18 mouse cellular contexts compared by ENCODE assay signal in the genomic region with DNA sequence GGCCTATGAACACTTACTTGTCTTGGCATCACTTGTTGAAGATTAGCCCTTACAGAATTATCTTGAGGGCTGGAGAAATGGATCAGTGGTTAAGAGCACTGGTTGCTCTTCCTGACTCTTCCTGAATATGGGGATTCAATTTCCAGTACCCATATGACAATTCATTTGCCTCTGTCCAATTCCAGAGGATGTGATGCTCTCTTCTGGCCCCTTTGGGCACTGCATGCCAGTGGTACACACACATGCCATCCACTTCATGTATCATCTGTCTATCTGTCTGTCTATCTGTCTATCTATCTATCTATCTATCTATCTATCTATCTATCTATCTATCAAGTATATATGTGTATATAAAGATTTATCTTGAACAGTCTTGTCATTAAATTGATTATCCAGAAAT.
DNase-seq lines count a peak whose midpoint lies in the region; ATAC-seq and TF ChIP-seq lines count a peak whose summit lies in the region.
"Had no signal": no experiment of that assay in that cellular context is flagged by ENCODE, and none has a peak within 500 bp of the region (broad histone marks: within the 10 kb centered on the region; RNA-seq: fewer than 3 reads in every experiment).

No protein-coding gene starts in this region.

- H3K4me2 ChIP-seq in liver, embryonic 14.5 days (ENCODE audit: low read depth): no peak overlapping the region
- H3K4me2 ChIP-seq in liver, embryonic 12.5 days: no peak overlapping the region
- H3K4me2 ChIP-seq: heart, embryonic 13.5 days had no signal

- TF ChIP-seq EP300 in liver, embryonic 14.5 days (IDR thresholded peaks at IDR 0.05; ENCODE audit: low read depth): no peak

- POLR2A ChIA-PET in Patski (lab: Charles Lee): no interaction called here

- peak; percentile 3 for DNase-seq in embryo, embryonic 11 days
- no peak for DNase-seq in embryo, embryonic 10.5 days (ENCODE audit: low spot score)
- no peak for DNase-seq in liver, embryonic 14.5 days (ENCODE audit: low read depth in 3 of 3, low spot score in 3 of 3)
- DNase-seq in 416B (ENCODE audit: low read depth) (peak; percentile 8), Patski (ENCODE audit: low read depth, low spot score) (no peak)
- no peak for DNase-seq in left cerebral cortex, adult 8-10 months (ENCODE audit: low spot score in 2 of 2)
- no peak for DNase-seq in thymus, adult 2 months
- DNase-seq: cerebellum, postnatal 14 days; heart, postnatal 36 days; kidney, adult 8-10 months; lung, adult 18-20 months; midbrain, embryonic 14.5 days had no signal

- no peak for TF ChIP-seq POLR2A in thymus, adult 2 months (IDR thresholded peaks at IDR 0.05; ENCODE audit: control insufficient read depth, extremely low read depth, insufficient read depth, low read length, poor library complexity)

- no peak overlapping the region for H3K27ac ChIP-seq in liver, embryonic 14.5 days
- H3K27ac ChIP-seq in liver, embryonic 12.5 days: no peak overlapping the region
- no peak overlapping the region for H3K27ac ChIP-seq in thymus, adult 2 months (ENCODE audit: control insufficient read depth, insufficient read depth, low read length)
- H3K27ac ChIP-seq: heart, embryonic 13.5 days had no signal

- CTCF ChIA-PET in Patski (lab: Charles Lee): interaction anchor here (1.0 to 3.9 kb wide), 4 partner anchors 27 to 183 kb away, joined by 3 to 21 read pairs (median 8); no protein-coding TSS in a partner anchor

- no peak overlapping the region for H3K9ac ChIP-seq in liver, embryonic 14.5 days (replicated peaks)
- H3K9ac ChIP-seq in liver, embryonic 12.5 days: no peak overlapping the region
- H3K9ac ChIP-seq: heart, embryonic 13.5 days had no signal

- TF ChIP-seq CTCF in liver, embryonic 14.5 days (IDR thresholded peaks at IDR 0.05; ENCODE audit: low read depth): peak; percentile 26; the same call in 1 of the 2 replicates
- TF ChIP-seq CTCF in Patski (IDR thresholded peaks at IDR 0.05): peak; percentile 55
- no peak for TF ChIP-seq CTCF in thymus, adult 2 months (IDR thresholded peaks at IDR 0.05; ENCODE audit: borderline replicate concordance, control insufficient read depth, extremely low read depth, insufficient read depth, low read length, poor library complexity)

- no peaks in the 10 kb centered on the region for H3K27me3 ChIP-seq in liver, embryonic 14.5 days (ENCODE audit: control insufficient read depth, insufficient read depth, low read length)
- no peaks in the 10 kb centered on the region for H3K27me3 ChIP-seq in liver, embryonic 12.5 days (replicated peaks)
- no peaks in the 10 kb centered on the region for H3K27me3 ChIP-seq in Patski
- no peaks in the 10 kb centered on the region for H3K27me3 ChIP-seq in thymus, adult 2 months (ENCODE audit: control insufficient read depth, insufficient read depth, low read length)
- H3K27me3 ChIP-seq: heart, embryonic 13.5 days had no signal

- no peaks in the 10 kb centered on the region; a peak in 1 of 4 replicates for H3K4me1 ChIP-seq in liver, embryonic 14.5 days (replicated peaks; ENCODE audit: control insufficient read depth in 2 of 2, insufficient read depth in 2 of 2, low read length in 1 of 2)
- H3K4me1 ChIP-seq in liver, embryonic 12.5 days: no peaks in the 10 kb centered on the region
- H3K4me1 ChIP-seq in thymus, adult 2 months (replicated peaks; ENCODE audit: control insufficient read depth, insufficient read depth, low read length): no peaks in the 10 kb centered on the region
- H3K4me1 ChIP-seq: heart, embryonic 13.5 days had no signal

- no peak for ATAC-seq in liver, embryonic 14.5 days (ENCODE audit: insufficient read depth)
- no peak for ATAC-seq in liver, embryonic 12.5 days
- ATAC-seq in Patski: no peak
- ATAC-seq: activated CD4-positive, CD25-positive, alpha-beta regulatory T cell, adult 4 months; forebrain, embryonic 14.5 days; hindbrain, embryonic 16.5 days had no signal

- in situ Hi-C loops in Patski (cut with MboI; ENCODE audit: low pct_unique_long_range_greater_than_20kb): loop anchor here (5.0 to 25.0 kb wide), 3 partner anchors 185 to 865 kb away; no protein-coding TSS in a partner anchor

- H3K9me3 ChIP-seq in liver, embryonic 14.5 days (ENCODE audit: control insufficient read depth, low read length): no peaks in the 10 kb centered on the region
- H3K9me3 ChIP-seq in liver, embryonic 12.5 days (replicated peaks): no peaks in the 10 kb centered on the region
- H3K9me3 ChIP-seq: heart, embryonic 13.5 days had no signal

- H3K36me3 ChIP-seq in liver, embryonic 14.5 days (replicated peaks; ENCODE audit: control insufficient read depth, insufficient read depth, low read depth): no peaks in the 10 kb centered on the region
- H3K36me3 ChIP-seq in liver, embryonic 12.5 days: no peaks in the 10 kb centered on the region
- H3K36me3 ChIP-seq in thymus, adult 2 months (ENCODE audit: control insufficient read depth, insufficient read depth, low read length): no peaks in the 10 kb centered on the region
- H3K36me3 ChIP-seq: heart, embryonic 13.5 days had no signal

- no peak overlapping the region for H3K4me3 ChIP-seq in liver, embryonic 14.5 days (ENCODE audit: insufficient read depth in 1 of 2, low read depth in 2 of 2, low read length in 2 of 2)
- H3K4me3 ChIP-seq in liver, embryonic 12.5 days: no peak overlapping the region
- no peak overlapping the region for H3K4me3 ChIP-seq in thymus, adult 2 months (ENCODE audit: control insufficient read depth, insufficient read depth, low read length)
- H3K4me3 ChIP-seq: erythroblast, embryonic 14.5 days; heart, embryonic 13.5 days had no signal

Comparison
In these comparisons a context has a peak if more than half of its experiments do, and no peak if none do; other contexts are left out.
1. DNase-seq: peak in embryo, embryonic 11 days (single experiment) and 416B (single experiment); none in embryo, embryonic 10.5 days (single experiment), liver, embryonic 14.5 days (0 of 3), Patski (single experiment), left cerebral cortex, adult 8-10 months (0 of 2) and thymus, adult 2 months (single experiment).